Mouse (Mus musculus) ES-E14 (cell line): ENCODE results near the gene Marcksl1. TPM values are rescaled to one million over a fixed set of nuclear protein-coding genes. Genes with fewer than 3 reads are reported as not detected.

Experiments used
- DNase-seq: peaks from one replicate; pipeline ENCODE4 v3.0.0-alpha.2; 2013; ENCODE audit warnings: low read depth, low spot score
- H3K27ac ChIP-seq: 2 replicates; pipeline ENCODE4 v1.5.1; 2012; ENCODE audit warnings: low read depth, mild to moderate bottlenecking, low read length, moderate library complexity, mixed read lengths; ENCODE audit not compliant: poor library complexity, insufficient read depth, severe bottlenecking
- H3K36me3 ChIP-seq: 2 replicates; pipeline ENCODE4 v1.6.1; 2012; ENCODE audit warnings: mild to moderate bottlenecking, low read length, moderate library complexity, mixed read lengths; ENCODE audit not compliant: control insufficient read depth, poor library complexity, insufficient read depth, severe bottlenecking
- H3K4me1 ChIP-seq, 2 experiments: fragments of 150-350 bp in 1 of 2; sonication (generic) in 1 of 2; 2 replicates each; pipeline ENCODE4 v1.6.1; 2012; ENCODE audit warnings: low read length in 2 of 2, mild to moderate bottlenecking in 1 of 2, mixed read lengths in 1 of 2; ENCODE audit not compliant: control insufficient read depth in 2 of 2, insufficient read depth in 2 of 2, poor library complexity in 1 of 2
- H3K4me3 ChIP-seq, 2 experiments: fragments of 150-350 bp in 1 of 2; sonication (generic) in 1 of 2; 2 replicates each; pipeline ENCODE4 v1.5.1; 2012; ENCODE audit warnings: low read length in 2 of 2, low read depth in 1 of 2, mild to moderate bottlenecking in 1 of 2, mixed read lengths in 1 of 2; ENCODE audit not compliant: insufficient read depth in 1 of 2, poor library complexity in 1 of 2, severe bottlenecking in 1 of 2
- H3K9ac ChIP-seq: 2 replicates; pipeline ENCODE4 v1.6.1; 2012; ENCODE audit warnings: low read depth, mild to moderate bottlenecking, low read length, mixed read lengths; ENCODE audit not compliant: poor library complexity, insufficient read depth, severe bottlenecking
- H3K9me3 ChIP-seq: fragments of 150-350 bp; sonication (generic); 2 replicates; pipeline ENCODE4 v1.6.1; 2012; ENCODE audit warnings: low read depth, mild to moderate bottlenecking, low read length; ENCODE audit not compliant: control insufficient read depth, insufficient read depth
- CHD2 ChIP-seq: IDR thresholded peaks from 2 replicates; pipeline ENCODE4 v1.6.1; 2014; ENCODE audit warnings: mild to moderate bottlenecking, low read depth, low read length, inconsistent platforms
- HCFC1 ChIP-seq: IDR thresholded peaks from 2 replicates; pipeline ENCODE4 v1.6.1; 2012; ENCODE audit warnings: low read length, inconsistent platforms, borderline replicate concordance; ENCODE audit not compliant: insufficient read depth
- MAFK ChIP-seq: IDR thresholded peaks from 2 replicates; pipeline ENCODE4 v1.6.1; 2014; ENCODE audit warnings: mild to moderate bottlenecking, low read depth, low read length, inconsistent platforms; ENCODE audit not compliant: insufficient read depth
- ZC3H11A ChIP-seq: IDR thresholded peaks from 2 replicates; pipeline ENCODE4 v1.6.1; 2012; ENCODE audit warnings: low read depth, mild to moderate bottlenecking, inconsistent platforms, low read length, borderline replicate concordance
- ZNF384 ChIP-seq: IDR thresholded peaks from 2 replicates; pipeline ENCODE4 v1.6.1; 2012; ENCODE audit warnings: low read depth, low read length, inconsistent platforms
- in situ Hi-C, 2 experiments: fragments of 600-800 bp; cut with MboI; formaldehyde crosslinking; loops; one replicate each; pipeline ENCODE4 v1.15.1; 2025; ENCODE audit warnings: low sequenced_read_pairs in 2 of 2, inconsistent platforms in 1 of 2; ENCODE audit not compliant: unreplicated experiment in 2 of 2
- total RNA-seq: library from RNA; depleted of rRNA; stranded (reverse); fragments of 300-350 nt; gene quantifications from 2 replicates; pipeline ENCODE4 v1.2.3, GENCODE M21; 2012

The Marcksl1 gene
- total RNA-seq, 1 experiment: 233 TPM

- peaks cover 6 to 24% of the 10 kb centered on the region in 2 experiments for H3K4me1 ChIP-seq
- in situ Hi-C loops: no loop called here
- H3K9ac ChIP-seq: peak overlapping the region; percentile 97
- TF ChIP-seq ZC3H11A (no peak), CHD2 (no peak), ZNF384 (no peak), MAFK (no peak), HCFC1 (no peak)
- no peak for DNase-seq
- H3K27ac ChIP-seq: peak overlapping the region; percentile 93
- H3K9me3 ChIP-seq: no peaks in the 10 kb centered on the region
- H3K4me3 ChIP-seq: peak overlapping the region; percentile 73 to 98
- H3K36me3 ChIP-seq: peaks cover 28% of the 10 kb centered on the region
These were observed 510 bp downstream of the Marcksl1 start for GRCm38 (mm10) chr4:129513891-129514290.

DNA sequence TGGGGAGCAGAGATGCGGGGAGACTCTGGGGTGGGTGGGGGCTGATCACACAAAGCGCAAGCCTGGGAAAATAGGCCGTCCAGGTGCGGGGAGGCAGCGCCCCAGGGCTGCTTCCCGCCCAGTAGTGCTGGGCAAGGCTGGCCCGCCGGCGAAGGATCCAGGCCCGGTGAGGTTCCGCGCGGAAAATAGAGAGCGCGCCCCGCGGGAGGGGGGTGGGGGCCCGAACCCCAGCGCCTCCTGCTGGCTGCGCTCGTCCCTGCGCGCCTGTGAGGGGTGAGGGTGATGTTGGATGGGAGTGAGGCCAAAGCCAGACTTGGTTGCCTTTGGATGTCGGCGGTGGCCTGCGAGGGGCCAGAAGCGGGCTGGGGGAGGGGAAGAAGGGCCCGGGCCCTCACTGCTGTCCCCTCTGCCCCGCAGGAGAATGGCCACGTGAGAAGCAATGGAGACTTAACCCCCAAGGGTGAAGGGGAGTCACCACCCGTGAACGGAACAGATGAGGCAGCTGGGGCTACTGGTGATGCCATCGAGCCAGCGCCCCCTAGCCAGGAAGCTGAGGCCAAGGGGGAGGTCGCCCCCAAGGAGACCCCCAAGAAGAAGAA, 1.0 kb downstream of the Marcksl1 start:
- no peak for DNase-seq
- in situ Hi-C loops: no loop called here
- TF ChIP-seq ZNF384: no peak
- no peak for TF ChIP-seq CHD2
- 0 out of 2 replicates have a peak, but pooled peaks have one; percentile 11 for TF ChIP-seq HCFC1
- TF ChIP-seq ZC3H11A: no peak
- no peak for TF ChIP-seq MAFK
- Histone ChIP-seq H3K9ac (peak overlapping the region; percentile 97), H3K4me3 (peak overlapping the region; percentile 73 to 98), H3K27ac (peak overlapping the region; percentile 93), H3K4me1 (peaks cover 2 to 20% of the 10 kb centered on the region in 2 experiments; a peak in 3 of 4 replicates), H3K36me3 (peaks cover 29% of the 10 kb centered on the region), H3K9me3 (no peaks in the 10 kb centered on the region)

GRCm38 (mm10) chr4:129516925-129517324, 3.5 kb downstream of the Marcksl1 start:
- peaks cover 47% of the 10 kb centered on the region for H3K36me3 ChIP-seq
- in situ Hi-C loops: no loop called here
- no peak for TF ChIP-seq ZC3H11A
- H3K9ac ChIP-seq: no peak overlapping the region
- peaks cover 0 to 15% of the 10 kb centered on the region in 2 experiments; a peak in 1 of 4 replicates for H3K4me1 ChIP-seq
- no peak overlapping the region for H3K27ac ChIP-seq
- H3K4me3 ChIP-seq: no peak overlapping the region
- H3K9me3 ChIP-seq: no peaks in the 10 kb centered on the region
- no peak for DNase-seq

DNA sequence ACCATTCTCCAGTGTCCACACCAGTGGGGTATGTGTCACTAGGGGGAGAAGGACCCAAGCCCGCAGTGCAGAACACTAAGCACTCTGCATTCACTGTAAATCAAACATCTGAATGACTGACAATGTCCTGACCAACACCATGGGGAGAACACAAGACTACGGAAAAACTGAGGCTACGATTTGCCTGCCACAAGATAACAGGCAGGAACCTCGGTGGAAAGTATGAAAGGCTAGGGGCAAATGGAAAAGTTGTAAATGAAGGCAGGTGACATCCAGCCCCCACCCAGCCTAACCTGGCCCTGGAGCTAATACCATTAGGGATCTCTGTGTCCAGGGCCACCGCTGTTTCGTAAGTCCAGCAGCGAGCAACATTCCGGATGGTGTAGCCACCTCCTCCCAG, 5.1 kb downstream of the Marcksl1 start:
- TF ChIP-seq ZC3H11A (no peak), HCFC1 (no peak), MAFK (no peak), CHD2 (no peak), ZNF384 (no peak)
- no peak overlapping the region for H3K9ac ChIP-seq
- H3K4me3 ChIP-seq: no peak overlapping the region
- in situ Hi-C loops: no loop called here
- DNase-seq: no peak
- no peak overlapping the region for H3K27ac ChIP-seq
- H3K4me1 ChIP-seq: peaks cover 0 to 10% of the 10 kb centered on the region in 2 experiments; a peak in 1 of 4 replicates
- H3K36me3 ChIP-seq: peaks cover 61% of the 10 kb centered on the region
- no peaks in the 10 kb centered on the region for H3K9me3 ChIP-seq

GRCm38 (mm10) chr4:129525338-129525737, 12.0 kb downstream of the Marcksl1 start:
- TF ChIP-seq ZC3H11A (no peak), CHD2 (no peak), HCFC1 (no peak), ZNF384 (no peak), MAFK (no peak)
- Histone ChIP-seq H3K9ac (no peak overlapping the region), H3K4me1 (no peaks in the 10 kb centered on the region), H3K36me3 (peaks cover 40% of the 10 kb centered on the region), H3K27ac (no peak overlapping the region), H3K9me3 (no peaks in the 10 kb centered on the region), H3K4me3 (no peak overlapping the region)
- in situ Hi-C loops: no loop called here
- DNase-seq: no peak
